Mouse (Mus musculus) heart, embryonic 11.5 days (tissue): ENCODE results near the gene Cdk10. TPM values are rescaled to one million over a fixed set of nuclear protein-coding genes. Genes with fewer than 3 reads are reported as not detected.
"Not testable (repeated sequence)": the region's sequence is repeated elsewhere in the genome, so short reads cannot be mapped to it uniquely, and the experiment has no call there.

ENCODE experiments used
- ATAC-seq: fragments of 200-750 bp; cut with Nextera tagmentation; replicated peaks from 2 replicates; pipeline ENCODE4 v1.8.0; 2017; ENCODE audit warnings: moderate library complexity; ENCODE audit not compliant: insufficient number of reproducible peaks, low FRiP score, low TSS enrichment
- H3K27ac ChIP-seq: fragments of 300-500 bp; sonication (generic); 2 replicates; pipeline ENCODE4 v1.5.1; 2014; ENCODE audit warnings: mild to moderate bottlenecking, low read depth, low read length
- H3K27me3 ChIP-seq: fragments of 300-500 bp; sonication (generic); 2 replicates; pipeline ENCODE4 v1.6.1; 2014; ENCODE audit warnings: mild to moderate bottlenecking, low read length, mixed read lengths; ENCODE audit not compliant: control insufficient read depth, insufficient read depth
- H3K36me3 ChIP-seq: fragments of 300-500 bp; sonication (generic); 2 replicates; pipeline ENCODE4 v1.6.1; 2014; ENCODE audit warnings: mild to moderate bottlenecking, low read length, moderate library complexity, mixed read lengths; ENCODE audit not compliant: control insufficient read depth, insufficient read depth
- H3K4me1 ChIP-seq: fragments of 300-500 bp; sonication (generic); 2 replicates; pipeline ENCODE4 v1.6.1; 2014; ENCODE audit warnings: low read length; ENCODE audit not compliant: control insufficient read depth, insufficient read depth
- H3K4me2 ChIP-seq: fragments of 300-500 bp; sonication (generic); 2 replicates; pipeline ENCODE4 v1.6.1; 2014; ENCODE audit warnings: mild to moderate bottlenecking, moderate library complexity
- H3K4me3 ChIP-seq: fragments of 300-500 bp; sonication (generic); 2 replicates; pipeline ENCODE4 v1.5.1; 2014; ENCODE audit warnings: low read depth, low read length
- H3K9ac ChIP-seq: fragments of 300-500 bp; sonication (generic); 2 replicates; pipeline ENCODE4 v1.6.1; 2014; ENCODE audit warnings: mild to moderate bottlenecking, low read depth, low read length, moderate library complexity
- H3K9me3 ChIP-seq: fragments of 300-500 bp; sonication (generic); replicated peaks from 2 replicates; pipeline ENCODE4 v1.6.1; 2016; ENCODE audit warnings: low read length; ENCODE audit not compliant: control insufficient read depth
- WGBS: fragments of 180-500 bp; shearing (Covaris S2); extraction: QIAGEN DNeasy Blood & Tissue Kit; methylation state at CpG from one replicate; pipeline ENCODE4 v1.1.7; 2014; ENCODE audit not compliant: insufficient replicate concordance; 5-methylcytosine and 5-hydroxymethylcytosine counted together
- polyA plus RNA-seq: library from polyadenylated mRNA; unstranded; fragments of >200 nt; fragmentation: Nextera tagmentation; extraction: Ambion mirVana; gene quantifications from 2 replicates; pipeline ENCODE4 v1.2.1, GENCODE M21; 2014

Gene Cdk10
- polyA plus RNA-seq, 1 experiment from 2014 or later, result 24.2 TPM

DNA sequence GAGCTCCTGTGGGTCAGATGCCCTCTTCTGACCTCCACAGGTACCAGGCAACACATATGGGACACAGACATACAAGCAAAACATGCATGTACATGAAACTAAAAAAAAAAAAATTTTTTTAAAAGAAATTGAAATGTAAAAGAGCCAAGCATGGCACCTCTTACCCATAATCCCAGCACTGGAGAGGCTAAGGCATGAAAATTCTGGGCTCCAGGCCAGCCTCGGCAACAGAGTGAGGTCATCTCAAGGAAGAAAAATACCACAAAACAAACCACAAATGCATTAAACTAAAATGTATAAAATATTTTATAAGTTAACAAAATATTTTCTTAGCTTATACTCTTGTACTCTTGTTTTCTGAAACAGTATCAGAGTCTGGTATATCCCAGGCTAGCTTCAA, 3.7 kb upstream of the Cdk10 start:
- Histone ChIP-seq H3K4me2 (no peak overlapping the region), H3K27me3 (no peaks in the 10 kb centered on the region), H3K4me1 (peaks cover 8% of the 10 kb centered on the region), H3K36me3 (no peaks in the 10 kb centered on the region), H3K9ac (no peak overlapping the region), H3K9me3 (no peaks in the 10 kb centered on the region), H3K27ac (no peak overlapping the region), H3K4me3 (no peak overlapping the region)
- no peak for ATAC-seq
- WGBS, result 79% methylated on average over 1 of the region's 1 CpGs

DNA sequence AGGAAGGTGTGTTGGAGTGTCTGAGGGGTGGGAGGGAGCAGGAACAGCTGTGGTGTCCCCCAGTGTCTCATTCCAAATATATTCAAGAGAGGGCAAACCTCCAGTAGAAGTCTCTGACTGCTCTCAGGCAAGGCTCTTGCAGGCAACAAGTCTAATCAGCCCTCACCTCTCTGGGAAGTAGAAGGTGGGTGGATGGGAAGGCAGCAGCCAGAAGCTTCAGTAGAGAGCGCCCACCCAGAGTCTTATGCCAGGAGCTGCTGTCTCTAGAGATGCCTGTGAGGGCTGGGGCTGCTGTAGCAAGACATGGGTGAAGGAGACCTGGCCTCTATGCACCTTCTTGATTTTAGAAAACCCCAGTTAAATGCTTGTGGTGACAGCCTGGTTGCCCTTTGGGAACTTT, 3.8 kb downstream of the Cdk10 start:
- no peak for ATAC-seq
- WGBS, result 95% methylated on average over 1 of the region's 1 CpGs
- no peak overlapping the region for H3K9ac ChIP-seq

DNA sequence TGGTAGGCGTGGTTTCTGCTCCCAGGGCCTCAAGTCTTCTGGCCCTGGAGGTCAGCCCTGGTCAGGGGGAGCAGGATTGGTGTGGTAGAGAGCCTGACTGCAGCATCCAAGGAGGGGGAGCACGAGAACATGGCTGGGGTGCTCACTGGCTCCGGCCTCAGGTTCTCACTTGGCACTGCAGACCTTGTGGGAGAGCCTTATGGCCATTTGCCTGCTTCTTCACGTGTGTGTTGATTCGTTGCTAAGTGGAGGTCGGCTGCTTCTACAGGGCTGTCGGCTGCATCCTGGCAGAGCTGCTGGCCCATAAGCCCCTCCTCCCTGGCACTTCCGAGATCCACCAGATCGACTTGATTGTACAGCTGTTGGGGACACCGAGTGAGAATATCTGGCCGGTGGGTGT, 5.7 kb downstream of the Cdk10 start:
- H3K4me3 ChIP-seq, H3K36me3 ChIP-seq, H3K9me3 ChIP-seq, H3K9ac ChIP-seq, H3K4me1 ChIP-seq, H3K27ac ChIP-seq, ATAC-seq, H3K4me2 ChIP-seq: not testable (repeated sequence)
- WGBS, result 75% methylated on average over 9 of the region's 11 CpGs
- H3K27me3 ChIP-seq, result peaks cover 23% of the 10 kb centered on the region

More for the DNA sequence above, 3.8 kb downstream of the Cdk10 start:
- Histone ChIP-seq H3K36me3 (0 out of 2 replicates have a peak, but pooled peaks cover 3% of the 10 kb centered on the region), H3K4me1 (peaks cover 8% of the 10 kb centered on the region), H3K4me2 (no peak overlapping the region), H3K4me3 (no peak overlapping the region), H3K9me3 (no peaks in the 10 kb centered on the region), H3K27me3 (peaks cover 7% of the 10 kb centered on the region), H3K27ac (no peak overlapping the region)

DNA sequence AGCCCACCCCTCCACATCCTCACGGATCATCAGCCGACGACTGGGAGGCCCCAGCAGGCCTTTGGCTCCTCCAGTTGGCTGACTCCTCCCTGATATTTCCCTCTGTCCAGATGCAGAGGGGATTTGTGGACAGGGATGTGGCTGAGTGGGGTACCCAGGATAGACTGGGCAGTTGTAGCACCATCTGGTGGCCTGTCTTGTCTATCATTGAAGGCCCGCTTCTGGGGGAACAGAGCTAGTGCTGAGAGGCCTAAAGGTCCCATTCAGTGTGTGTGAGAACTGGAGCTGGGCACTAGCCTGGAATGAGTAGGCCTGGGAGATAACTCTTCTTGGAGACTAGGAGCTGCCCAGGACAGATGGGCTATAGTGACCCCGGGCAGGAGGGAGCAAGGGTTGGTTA, 7.1 kb downstream of the Cdk10 start:
- 58% methylated on average over 5 of the region's 5 CpGs for WGBS
- no peak overlapping the region for H3K9ac ChIP-seq
- H3K9me3 ChIP-seq, result no peaks in the 10 kb centered on the region

DNA sequence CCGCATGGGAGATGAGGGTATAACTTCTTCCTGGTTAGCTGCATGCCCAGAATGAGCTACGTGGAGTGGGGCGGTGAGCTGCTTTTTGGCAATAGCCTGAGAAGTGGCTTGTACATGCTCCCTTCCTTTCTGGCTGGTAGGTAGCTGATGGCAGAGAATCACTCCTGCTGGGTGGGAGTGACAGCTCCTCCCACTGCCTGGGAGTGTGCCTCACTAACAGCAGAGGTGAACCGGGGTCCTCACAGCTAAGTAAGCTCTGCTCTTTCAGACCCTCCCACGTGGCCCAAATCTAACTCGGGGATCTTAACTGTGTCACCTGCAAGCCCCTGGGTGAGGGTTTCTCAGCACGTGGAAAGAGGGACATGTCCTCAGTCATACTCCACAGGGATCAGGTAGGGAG, 7.9 kb downstream of the Cdk10 start:
- Histone ChIP-seq H3K9ac (no peak overlapping the region), H3K9me3 (no peaks in the 10 kb centered on the region), H3K4me3 (no peak overlapping the region), H3K27me3 (peaks cover 31% of the 10 kb centered on the region), H3K4me1 (peaks cover 7% of the 10 kb centered on the region; the same call in 1 of the 2 replicates), H3K27ac (no peak overlapping the region), H3K4me2 (no peak overlapping the region), H3K36me3 (0 out of 2 replicates have a peak, but pooled peaks cover 3% of the 10 kb centered on the region)
- WGBS, result 36% methylated on average over 7 of the region's 7 CpGs
- ATAC-seq, result no peak

More for the DNA sequence above, 7.1 kb downstream of the Cdk10 start:
- Histone ChIP-seq H3K4me2 (no peak overlapping the region), H3K4me1 (peaks cover 7% of the 10 kb centered on the region; the same call in 1 of the 2 replicates), H3K27ac (no peak overlapping the region), H3K27me3 (peaks cover 30% of the 10 kb centered on the region), H3K4me3 (no peak overlapping the region), H3K36me3 (0 out of 2 replicates have a peak, but pooled peaks cover 3% of the 10 kb centered on the region)
- no peak for ATAC-seq

DNA sequence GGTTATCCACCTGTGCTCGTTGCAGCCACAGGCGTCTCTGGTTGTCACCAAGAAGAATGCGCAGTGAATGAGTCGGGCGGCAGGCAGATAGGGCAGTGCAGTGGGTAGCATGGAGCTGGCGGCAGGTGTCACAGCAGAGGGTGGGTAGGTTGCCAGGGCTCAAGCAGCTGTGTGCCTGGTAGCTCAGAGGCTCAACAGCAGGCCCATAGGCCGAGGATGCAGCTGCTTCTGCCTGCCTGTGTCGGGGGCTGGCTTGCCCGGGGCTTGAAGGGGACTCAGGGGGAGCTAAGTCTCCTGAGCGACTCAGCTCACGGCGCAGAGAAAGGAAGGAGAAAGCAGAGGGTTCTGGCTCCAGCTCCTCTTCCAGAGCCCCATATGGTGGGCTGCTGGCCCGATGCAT, 8.7 kb downstream of the Cdk10 start:
- Histone ChIP-seq H3K36me3 (0 out of 2 replicates have a peak, but pooled peaks cover 3% of the 10 kb centered on the region), H3K27ac (no peak overlapping the region), H3K4me1 (peaks cover 7% of the 10 kb centered on the region; the same call in 1 of the 2 replicates), H3K4me2 (no peak overlapping the region), H3K27me3 (peaks cover 31% of the 10 kb centered on the region), H3K9me3 (no peaks in the 10 kb centered on the region), H3K4me3 (no peak overlapping the region), H3K9ac (no peak overlapping the region)
- ATAC-seq, result no peak
- 52% methylated on average over 13 of the region's 13 CpGs for WGBS

DNA sequence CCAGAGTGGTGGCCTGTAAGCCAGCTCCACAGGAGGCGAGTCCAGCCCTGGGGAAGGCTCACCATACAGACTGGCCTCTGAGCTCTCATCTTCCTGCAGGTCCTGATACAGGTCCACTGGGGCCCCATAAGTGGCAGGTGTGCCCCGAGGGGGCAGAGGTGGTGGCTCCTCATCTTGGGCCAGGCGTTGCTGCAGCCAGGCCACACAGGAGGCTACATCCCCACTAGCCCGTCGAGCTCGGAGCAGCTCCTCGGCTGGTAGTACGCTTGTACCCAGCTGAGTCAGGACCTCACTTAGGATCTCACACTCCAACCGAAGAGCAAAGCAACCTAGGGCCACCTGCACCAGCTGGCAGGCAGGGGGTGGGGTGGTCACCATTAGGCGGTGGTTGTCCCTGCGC, 9.1 kb downstream of the Cdk10 start:
- WGBS, result 78% methylated on average over 11 of the region's 11 CpGs
- ATAC-seq, result no peak
- peaks cover 31% of the 10 kb centered on the region for H3K27me3 ChIP-seq
- no peak overlapping the region for H3K9ac ChIP-seq
- H3K9me3 ChIP-seq, result no peaks in the 10 kb centered on the region
- 0 out of 2 replicates have a peak, but pooled peaks cover 3% of the 10 kb centered on the region for H3K36me3 ChIP-seq
- H3K4me3 ChIP-seq, result no peak overlapping the region
- peaks cover 7% of the 10 kb centered on the region; the same call in 1 of the 2 replicates for H3K4me1 ChIP-seq
- no peak overlapping the region for H3K4me2 ChIP-seq
- H3K27ac ChIP-seq, result no peak overlapping the region

DNA sequence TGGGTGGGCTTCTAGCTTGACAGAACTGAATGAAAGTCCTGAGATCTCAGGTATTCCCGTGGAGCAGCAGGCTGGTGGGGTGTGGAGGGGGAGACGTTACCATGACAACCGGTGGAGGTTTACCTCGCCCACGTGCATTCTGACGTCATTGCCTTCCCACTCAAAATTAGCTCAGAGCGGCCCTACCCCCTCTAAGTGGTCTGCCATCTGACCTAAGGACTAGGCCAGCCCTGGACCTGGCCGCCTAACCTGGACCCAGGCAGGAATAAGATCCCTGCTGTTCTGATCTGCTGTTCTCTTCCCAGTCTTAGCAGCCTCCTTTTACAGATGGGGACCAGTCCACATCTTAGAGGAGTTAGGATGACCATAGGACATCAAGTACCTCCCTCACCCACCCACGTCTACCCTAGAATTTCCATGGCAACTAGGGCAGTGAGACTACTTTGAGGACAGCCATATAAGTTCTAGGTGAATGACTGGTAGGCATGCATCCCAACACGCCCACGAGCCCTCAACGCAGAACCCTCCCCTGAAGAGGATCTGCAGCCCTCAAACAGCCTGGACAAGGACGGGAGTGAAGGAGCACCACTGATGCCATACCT, 10.4 kb downstream of the Cdk10 start:
- peak overlapping the region; percentile 56 for H3K9ac ChIP-seq
- H3K9me3 ChIP-seq, result no peaks in the 10 kb centered on the region
- no peak for ATAC-seq
- no peaks in the 10 kb centered on the region for H3K36me3 ChIP-seq
- peak overlapping the region; percentile 80 for H3K4me2 ChIP-seq
- peaks cover 7% of the 10 kb centered on the region; the same call in 1 of the 2 replicates for H3K4me1 ChIP-seq
- WGBS, result 37% methylated on average over 13 of the region's 13 CpGs
- peak overlapping the region; percentile 50 for H3K4me3 ChIP-seq
- H3K27me3 ChIP-seq, result peaks cover 31% of the 10 kb centered on the region
- H3K27ac ChIP-seq, result no peak overlapping the region
